Mouse (Mus musculus) CH12.LX (cell line): ENCODE results near the gene Lrp2bp. TPM values are rescaled to one million over a fixed set of nuclear protein-coding genes. Genes with fewer than 3 reads are reported as not detected.

ENCODE experiments used
- DNase-seq: peaks from one replicate; pipeline ENCODE4 v3.0.0-alpha.2; 2013; ENCODE audit errors: extremely low read depth
- H3K27ac ChIP-seq: 2 replicates; pipeline ENCODE4 v1.5.1; 2012; ENCODE audit warnings: low read depth, mild to moderate bottlenecking, control low read depth, moderate library complexity; ENCODE audit not compliant: insufficient read depth
- H3K27me3 ChIP-seq: replicated peaks from 2 replicates; pipeline ENCODE3; 2012; ENCODE audit warnings: inconsistent platforms
- H3K36me3 ChIP-seq, 2 experiments: replicated peaks in 1 of 2; 2 replicates each; pipeline versions ENCODE3 to v1.6.1; 2012; ENCODE audit warnings: inconsistent platforms in 1 of 2, low read length in 1 of 2, mild to moderate bottlenecking in 1 of 2, mixed read lengths in 1 of 2, moderate library complexity in 1 of 2; ENCODE audit not compliant: control insufficient read depth in 1 of 2, insufficient read depth in 1 of 2
- H3K4me1 ChIP-seq, 2 experiments: 2 replicates each; pipeline ENCODE4 v1.6.1; 2012; ENCODE audit warnings: inconsistent platforms in 1 of 2, moderate library complexity in 1 of 2; ENCODE audit not compliant: insufficient read depth in 2 of 2, control insufficient read depth in 1 of 2
- H3K4me2 ChIP-seq: 2 replicates; pipeline ENCODE4 v1.6.1; 2012; ENCODE audit warnings: low read depth, mild to moderate bottlenecking, control low read depth; ENCODE audit not compliant: poor library complexity, insufficient read depth, severe bottlenecking
- H3K4me3 ChIP-seq, 3 experiments: fragments of 150-350 bp in 1 of 3; sonication (generic) in 1 of 3; replicated peaks in 1 of 3; 2 replicates each; pipeline versions ENCODE3 to v1.5.1; 2011 to 2012; ENCODE audit warnings: low read depth in 2 of 3, low read length in 2 of 3, mild to moderate bottlenecking in 2 of 3, moderate library complexity in 2 of 3, control low read depth in 1 of 3, improper control_type of control experiment in 1 of 3, inconsistent platforms in 1 of 3, mixed read lengths in 1 of 3; ENCODE audit not compliant: poor library complexity in 1 of 3
- H3K79me2 ChIP-seq: replicated peaks from 2 replicates; pipeline ENCODE4 v1.6.1; 2012; ENCODE audit warnings: mild to moderate bottlenecking, moderate library complexity; ENCODE audit not compliant: control insufficient read depth, poor library complexity, insufficient read depth, severe bottlenecking; ENCODE audit errors: extremely low read depth
- H3K9ac ChIP-seq: 2 replicates; pipeline ENCODE4 v1.6.1; 2012; ENCODE audit warnings: low read depth, mild to moderate bottlenecking, control low read depth, moderate library complexity; ENCODE audit not compliant: insufficient read depth
- H3K9me3 ChIP-seq: replicated peaks from 2 replicates; pipeline ENCODE3; 2012; ENCODE audit warnings: low read length, inconsistent platforms, mixed read lengths
- BHLHE40 ChIP-seq: IDR thresholded peaks from 2 replicates; pipeline ENCODE4 v1.6.1; 2011; ENCODE audit warnings: mild to moderate bottlenecking, low read depth, low read length, improper control_type of control experiment
- CHD1 ChIP-seq: IDR thresholded peaks from 2 replicates; pipeline ENCODE4 v1.6.1; 2012; ENCODE audit warnings: low read depth, low read length, improper control_type of control experiment, inconsistent platforms
- CHD2 ChIP-seq: IDR thresholded peaks from 2 replicates; pipeline ENCODE4 v1.6.1; 2011; ENCODE audit warnings: low read length, improper control_type of control experiment
- CTCF ChIP-seq, 2 experiments: IDR thresholded peaks in 1 of 2; conservative IDR thresholded peaks in 1 of 2; 2 replicates each; pipeline ENCODE4 v1.5.1; 2011 to 2012; ENCODE audit warnings: low read depth in 2 of 2, low read length in 2 of 2, improper control_type of control experiment in 1 of 2, inconsistent platforms in 1 of 2, mild to moderate bottlenecking in 1 of 2, moderate library complexity in 1 of 2
- ELF1 ChIP-seq: IDR thresholded peaks from 2 replicates; pipeline ENCODE4 v1.6.1; 2014; ENCODE audit warnings: low read depth, mild to moderate bottlenecking, inconsistent platforms, low read length, improper control_type of control experiment
- EP300 ChIP-seq: IDR thresholded peaks from 2 replicates; pipeline ENCODE4 v1.6.1; 2011; ENCODE audit warnings: low read length, improper control_type of control experiment
- GABPA ChIP-seq: IDR thresholded peaks from 2 replicates; pipeline ENCODE4 v1.6.1; 2012; ENCODE audit warnings: low read depth, low read length, improper control_type of control experiment, inconsistent platforms; ENCODE audit not compliant: insufficient replicate concordance
- HCFC1 ChIP-seq: IDR thresholded peaks from 2 replicates; pipeline ENCODE4 v1.6.1; 2012; ENCODE audit warnings: low read depth, mild to moderate bottlenecking, inconsistent platforms, low read length, improper control_type of control experiment
- IRF4 ChIP-seq: IDR thresholded peaks from 2 replicates; pipeline ENCODE4 v1.6.1; 2014; ENCODE audit warnings: low read depth, mild to moderate bottlenecking, inconsistent platforms, low read length, improper control_type of control experiment
- JUN ChIP-seq: IDR thresholded peaks from 2 replicates; pipeline ENCODE4 v1.6.1; 2011; ENCODE audit warnings: low read depth, mild to moderate bottlenecking, low read length, improper control_type of control experiment, moderate library complexity; ENCODE audit not compliant: insufficient read depth
- JUND ChIP-seq: conservative IDR thresholded peaks from 2 replicates; pipeline ENCODE4 v1.6.1; 2011; ENCODE audit warnings: low read depth, low read length, improper control_type of control experiment
- MAX ChIP-seq: IDR thresholded peaks from 2 replicates; pipeline ENCODE4 v1.6.1; 2011; ENCODE audit warnings: low read length, improper control_type of control experiment
- MAZ ChIP-seq: IDR thresholded peaks from 2 replicates; pipeline ENCODE4 v1.6.1; 2012; ENCODE audit warnings: low read depth, mild to moderate bottlenecking, inconsistent platforms, low read length, improper control_type of control experiment, moderate library complexity
- MEF2A ChIP-seq: IDR thresholded peaks from 2 replicates; pipeline ENCODE4 v1.6.1; 2014; ENCODE audit warnings: low read depth, mild to moderate bottlenecking, inconsistent platforms, low read length, improper control_type of control experiment, borderline replicate concordance
- MXI1 ChIP-seq: IDR thresholded peaks from 2 replicates; pipeline ENCODE4 v1.6.1; 2011; ENCODE audit warnings: mild to moderate bottlenecking, low read depth, low read length, improper control_type of control experiment
- MYC ChIP-seq: IDR thresholded peaks from 2 replicates; pipeline ENCODE4 v1.6.1; 2011; ENCODE audit warnings: low read depth, mild to moderate bottlenecking, improper control_type of control experiment, low read length
- NRF1 ChIP-seq: IDR thresholded peaks from 2 replicates; pipeline ENCODE4 v1.6.1; 2014; ENCODE audit warnings: low read depth, mild to moderate bottlenecking, inconsistent platforms, low read length, improper control_type of control experiment, moderate library complexity
- PAX5 ChIP-seq: IDR thresholded peaks from 2 replicates; pipeline ENCODE4 v1.6.1; 2012; ENCODE audit warnings: low read length, inconsistent platforms, mixed read lengths
- POLR2A ChIP-seq: IDR thresholded peaks from 2 replicates; pipeline ENCODE4 v1.6.1; 2011; ENCODE audit warnings: low read depth, mild to moderate bottlenecking, improper control_type of control experiment, low read length
- POLR2AphosphoS2 ChIP-seq: IDR thresholded peaks from 2 replicates; pipeline ENCODE4 v1.6.1; 2011; ENCODE audit warnings: low read depth, low read length, improper control_type of control experiment
- RAD21 ChIP-seq: IDR thresholded peaks from 2 replicates; pipeline ENCODE4 v1.6.1; 2011; ENCODE audit warnings: low read depth, mild to moderate bottlenecking, low read length, improper control_type of control experiment, moderate library complexity
- RCOR1 ChIP-seq: conservative IDR thresholded peaks from 2 replicates; pipeline ENCODE4 v1.6.1; 2012; ENCODE audit warnings: low read depth, mild to moderate bottlenecking, inconsistent platforms, low read length, improper control_type of control experiment
- SIN3A ChIP-seq: IDR thresholded peaks from 2 replicates; pipeline ENCODE4 v1.6.1; 2012; ENCODE audit warnings: low read length, improper control_type of control experiment, inconsistent platforms
- TBP ChIP-seq: conservative IDR thresholded peaks from 2 replicates; pipeline ENCODE4 v1.6.1; 2011; ENCODE audit warnings: low read depth, low read length, improper control_type of control experiment
- TCF12 ChIP-seq: IDR thresholded peaks from 2 replicates; pipeline ENCODE4 v1.6.1; 2014; ENCODE audit warnings: low read depth, mild to moderate bottlenecking, inconsistent platforms, low read length, improper control_type of control experiment
- UBTF ChIP-seq: IDR thresholded peaks from 2 replicates; pipeline ENCODE4 v1.6.1; 2012; ENCODE audit warnings: low read depth, mild to moderate bottlenecking, inconsistent platforms, low read length, improper control_type of control experiment, moderate library complexity
- USF1 ChIP-seq: IDR thresholded peaks from 2 replicates; pipeline ENCODE4 v1.6.1; 2014; ENCODE audit warnings: low read depth, mild to moderate bottlenecking, inconsistent platforms, low read length, improper control_type of control experiment
- USF2 ChIP-seq: conservative IDR thresholded peaks from 2 replicates; pipeline ENCODE4 v1.6.1; 2011; ENCODE audit warnings: low read depth, low read length, improper control_type of control experiment
- ZC3H11A ChIP-seq: IDR thresholded peaks from 2 replicates; pipeline ENCODE4 v1.6.1; 2012; ENCODE audit warnings: low read depth, mild to moderate bottlenecking, inconsistent platforms, low read length, improper control_type of control experiment
- ZKSCAN1 ChIP-seq: IDR thresholded peaks from 2 replicates; pipeline ENCODE4 v1.6.1; 2012; ENCODE audit warnings: low read depth, inconsistent platforms, low read length, improper control_type of control experiment, borderline replicate concordance
- ZMIZ1 ChIP-seq: IDR thresholded peaks from 2 replicates; pipeline ENCODE4 v1.6.1; 2012; ENCODE audit warnings: low read depth, mild to moderate bottlenecking, inconsistent platforms, low read length, improper control_type of control experiment
- dilution Hi-C: fragments of 300-500 bp; cut with MboI; formaldehyde crosslinking; loops from 2 replicates; pipeline ENCODE4 v1.14.3; 2020; ENCODE audit warnings: low sequenced_read_pairs; ENCODE audit not compliant: extremely low pct_unique_long_range_greater_than_20kb, extremely low pct_ligation_motif_present
- in situ Hi-C: fragments of 300-500 bp; cut with MboI; formaldehyde crosslinking; loops from 3 replicates; pipeline ENCODE4 v1.14.3; 2019; ENCODE audit warnings: low sequenced_read_pairs, low pct_ligation_motif_present, low pct_unique_long_range_greater_than_20kb, mixed read lengths
- polyA plus RNA-seq: library from polyadenylated mRNA; unstranded; fragments of >175 nt; gene quantifications from 2 replicates; pipeline ENCODE4 v1.2.1, GENCODE M21; 2012; ENCODE audit warnings: low read depth; ENCODE audit not compliant: insufficient read length
- total RNA-seq, 2 experiments: library from RNA; depleted of rRNA; stranded (reverse); fragments of 300-350 nt in 1 of 2; fragments of >200 nt in 1 of 2; gene quantifications; 2 replicates each; pipeline ENCODE4 v1.2.3; 2012 to 2014

The Lrp2bp gene
- total and polyA plus RNA-seq, 3 experiments, result 0.43 TPM; not detected in 2

DNA sequence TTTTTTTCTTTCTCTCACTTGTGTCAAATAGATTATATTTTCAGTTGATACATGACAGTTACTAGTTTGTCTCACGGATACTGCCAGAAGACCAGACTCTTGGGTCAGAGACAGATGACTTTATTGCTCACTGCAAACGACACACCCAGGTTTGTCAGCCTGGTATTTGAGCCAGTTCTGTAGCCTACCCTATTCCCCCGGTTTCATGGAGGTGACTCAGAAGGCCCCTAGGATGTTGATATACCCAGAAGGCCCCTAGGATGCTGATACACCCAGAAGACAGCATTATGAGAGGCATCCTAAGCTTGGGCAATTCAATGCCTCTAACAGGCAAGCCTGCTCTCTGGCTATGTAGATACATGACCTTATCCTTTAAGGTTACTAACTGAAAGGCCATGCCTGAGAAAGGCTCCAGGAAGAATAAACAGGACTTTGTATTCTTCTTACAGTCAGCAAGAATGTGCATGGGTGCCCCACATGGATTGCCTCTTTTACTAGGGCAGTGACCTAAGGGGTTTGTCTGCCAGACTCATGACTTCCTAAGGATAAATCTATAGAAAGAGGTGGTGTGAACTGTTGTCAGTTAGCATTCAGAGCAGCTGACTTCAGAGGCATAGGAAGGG lies 8.1 kb downstream of the Lrp2bp start:
- Histone ChIP-seq H3K36me3 (no peaks in the 10 kb centered on the region), H3K4me3 (no peak overlapping the region), H3K79me2 (no peaks in the 10 kb centered on the region), H3K9ac (no peak overlapping the region), H3K9me3 (no peaks in the 10 kb centered on the region), H3K27me3 (no peaks in the 10 kb centered on the region), H3K27ac (no peak overlapping the region), H3K4me1 (peaks cover 0 to 19% of the 10 kb centered on the region in 2 experiments; a peak in 3 of 4 replicates), H3K4me2 (no peak overlapping the region)
- in situ Hi-C loops (no loop called here), dilution Hi-C loops (no loop called here)
- no peak for DNase-seq
- TF ChIP-seq MYC, result no peak
- TF ChIP-seq ZKSCAN1, result no peak
- no peak for TF ChIP-seq POLR2AphosphoS2
- TF ChIP-seq MEF2A, result no peak
- no peak for TF ChIP-seq RAD21
- no peak for TF ChIP-seq USF1
- TF ChIP-seq GABPA, result no peak
- no peak for TF ChIP-seq EP300
- no peak for TF ChIP-seq NRF1
- TF ChIP-seq SIN3A, result no peak
- no peak for TF ChIP-seq JUND
- TF ChIP-seq BHLHE40, result no peak
- no peak for TF ChIP-seq HCFC1
- TF ChIP-seq TCF12, result no peak
- no peak for TF ChIP-seq PAX5
- no peak for TF ChIP-seq MAZ
- no peak for TF ChIP-seq RCOR1
- no peak for TF ChIP-seq IRF4

DNA sequence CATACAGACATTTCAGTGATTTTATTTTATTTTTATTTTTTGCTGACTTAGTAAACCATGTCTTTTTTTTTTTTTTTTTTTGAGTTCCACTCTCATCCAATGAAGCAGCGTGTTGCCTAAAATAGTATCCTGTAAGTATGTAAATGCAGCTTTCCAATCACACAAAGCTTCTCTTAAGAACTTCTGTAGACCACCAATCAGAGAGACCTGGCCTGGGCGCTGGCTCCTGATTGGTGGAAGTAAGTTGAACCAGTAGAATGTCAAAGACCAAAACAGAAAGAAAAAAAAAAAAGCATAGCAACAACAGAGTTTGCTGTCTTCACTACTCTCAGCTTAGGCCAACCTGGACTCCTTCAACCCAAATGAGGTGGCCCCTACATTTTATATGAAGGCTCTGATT lies 11.2 kb downstream of the Lrp2bp start:
- dilution Hi-C loops, result no loop called here
- TF ChIP-seq USF1 (no peak), ZC3H11A (no peak), TCF12 (no peak), TBP (no peak), MXI1 (no peak), MAX (no peak), JUN (no peak), UBTF (no peak), CHD2 (no peak), USF2 (no peak), POLR2A (no peak), ZKSCAN1 (no peak), MEF2A (no peak), CHD1 (no peak), ZMIZ1 (no peak), POLR2AphosphoS2 (no peak), CTCF (conservative IDR thresholded peaks at IDR 0.05 in 1 of 2, IDR thresholded peaks at IDR 0.05 in 1 of 2; ENCODE audit: low read depth in 2 of 2, low read length in 2 of 2) (no peak), NRF1 (no peak), ELF1 (no peak)

More for the DNA sequence above, 11.2 kb downstream of the Lrp2bp start:
- H3K4me1 ChIP-seq, result peaks cover 0 to 9% of the 10 kb centered on the region in 2 experiments; a peak in 3 of 4 replicates
- no peak overlapping the region for H3K4me3 ChIP-seq
- no peaks in the 10 kb centered on the region for H3K27me3 ChIP-seq
- no peak overlapping the region for H3K9ac ChIP-seq
- H3K79me2 ChIP-seq, result no peaks in the 10 kb centered on the region
- H3K4me2 ChIP-seq, result no peak overlapping the region
- no peaks in the 10 kb centered on the region for H3K36me3 ChIP-seq
- DNase-seq, result no peak
- H3K9me3 ChIP-seq, result no peaks in the 10 kb centered on the region
- H3K27ac ChIP-seq, result no peak overlapping the region
- in situ Hi-C loops, result no loop called here
